Mouse (Mus musculus) retina, postnatal 1 day (tissue): Measurements from ENCODE around the gene Rprd1b.

ENCODE experiments used
- DNase-seq: peaks from one replicate; pipeline ENCODE4 v3.0.0-alpha.2; 2012

Gene Rprd1b

DNA sequence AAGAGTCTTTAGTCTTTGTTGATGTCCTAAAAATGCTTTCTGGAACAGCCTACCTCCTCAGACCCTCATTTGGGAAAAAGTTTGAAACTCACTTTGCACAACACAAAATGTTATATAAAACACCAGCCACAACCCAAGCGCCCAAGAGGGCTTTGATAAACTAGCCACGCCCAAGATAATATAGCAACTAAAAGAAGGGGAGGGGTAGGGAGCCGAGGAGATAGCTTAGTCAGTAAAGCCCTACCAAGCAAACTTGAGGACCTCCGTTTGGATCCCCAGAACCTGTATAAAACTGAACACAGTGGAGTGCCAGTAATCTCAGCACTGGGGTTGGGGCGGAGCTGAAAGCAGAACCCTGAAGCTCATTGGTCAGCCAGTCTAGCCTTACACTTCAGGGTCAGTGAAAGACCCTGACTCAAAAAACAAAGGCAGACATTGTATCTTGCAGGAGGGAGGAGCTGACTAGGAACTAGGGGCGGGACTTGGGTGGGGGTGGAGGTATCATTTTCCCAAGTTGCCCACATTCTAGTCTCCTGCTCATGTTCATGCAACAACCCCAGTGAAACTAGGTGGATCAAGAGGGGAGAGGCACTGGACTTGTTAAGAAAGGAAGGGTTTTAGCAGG is 124.5 kb downstream of the Rprd1b start:
- peak; percentile 92 for DNase-seq

DNA sequence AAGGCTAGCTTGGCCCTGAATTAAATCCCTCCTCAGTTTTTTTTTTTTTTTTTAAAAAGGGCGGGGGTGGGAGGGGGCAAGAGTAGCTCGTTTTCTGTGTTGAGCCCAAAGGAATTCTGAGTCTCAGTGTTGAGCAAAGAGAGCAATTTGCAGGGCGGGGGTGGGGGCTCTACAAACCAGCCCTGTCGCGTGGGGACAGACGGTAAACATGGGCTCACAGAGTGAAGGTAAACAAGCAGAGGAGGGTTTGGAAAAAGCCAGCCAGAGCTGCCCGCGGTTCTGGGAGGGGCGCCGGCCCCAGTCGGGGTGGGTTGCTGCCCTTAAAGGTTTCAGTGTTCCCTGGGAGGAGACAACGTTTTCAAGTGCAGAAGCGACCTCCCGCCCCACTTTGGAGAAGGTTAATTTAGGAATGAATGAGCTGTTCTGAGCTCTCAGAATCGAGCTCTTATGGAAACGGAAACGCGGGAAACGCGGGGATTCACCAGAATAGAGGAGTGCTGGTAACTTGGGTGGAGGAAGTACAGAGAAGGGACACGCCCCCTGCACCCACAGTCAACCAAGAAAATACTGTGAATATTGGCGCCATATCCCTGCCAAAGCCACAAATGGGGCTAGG is 125.5 kb downstream of the Rprd1b start:
- peak; percentile 68 for DNase-seq

DNA sequence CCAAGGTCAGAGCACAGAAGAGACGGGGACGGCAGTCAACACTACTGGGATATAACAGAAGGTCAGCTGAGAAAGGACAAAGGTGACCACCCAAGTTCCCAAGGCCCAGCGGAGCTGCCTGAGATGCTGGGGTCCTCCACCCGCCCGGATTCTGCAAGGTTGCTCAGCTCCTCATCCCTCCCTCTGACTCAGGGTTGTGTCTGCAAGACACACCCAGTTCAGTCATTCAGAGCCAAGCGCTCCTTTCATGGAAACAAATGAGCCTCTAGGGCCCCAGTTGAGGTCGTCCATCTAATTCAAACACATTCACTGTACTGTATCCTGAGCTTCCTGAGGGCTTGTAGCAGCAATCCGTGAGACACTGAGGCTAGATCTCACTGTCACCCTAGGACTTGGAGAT is 126.3 kb downstream of the Rprd1b start:
- no peak for DNase-seq

DNA sequence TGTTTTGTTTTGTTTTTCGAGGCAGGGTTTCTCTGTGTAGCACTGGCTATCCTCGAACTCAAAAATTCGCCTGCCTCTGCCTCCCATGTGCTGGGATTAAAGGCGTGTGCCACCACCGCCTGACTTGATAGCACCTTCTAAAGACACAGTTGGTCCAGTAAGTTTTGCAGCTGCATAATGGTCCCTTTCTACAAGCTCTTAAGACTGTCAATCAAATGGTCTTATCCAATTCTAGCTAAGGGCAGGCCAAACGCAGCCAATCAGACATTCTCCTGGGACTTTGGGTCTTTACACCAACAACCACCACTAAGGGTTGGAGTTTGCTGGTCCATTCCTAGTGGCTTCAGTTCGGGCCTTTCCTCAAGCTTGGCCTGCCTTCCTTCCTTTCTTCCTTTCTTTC is 126.8 kb downstream of the Rprd1b start:
- no peak for DNase-seq

DNA sequence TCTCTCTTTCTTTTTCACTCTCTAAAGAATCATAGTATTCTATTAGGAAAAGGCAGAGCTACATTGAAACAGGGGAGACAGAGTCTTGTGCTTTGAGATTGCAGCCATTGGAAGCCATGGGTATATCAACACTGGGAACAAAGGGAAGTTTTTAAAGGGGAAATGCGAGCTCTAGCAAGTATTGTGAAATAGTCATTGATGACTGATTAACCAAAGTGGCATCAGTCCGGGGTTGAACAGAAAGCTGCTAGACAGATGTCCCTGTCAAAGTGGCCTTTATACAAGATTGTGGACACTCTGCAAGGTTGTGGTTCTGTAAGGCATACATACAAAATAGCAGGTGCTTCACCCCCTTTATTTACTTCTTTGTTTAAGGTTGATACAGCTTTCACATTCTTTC is 127.3 kb downstream of the Rprd1b start:
- no peak for DNase-seq

DNA sequence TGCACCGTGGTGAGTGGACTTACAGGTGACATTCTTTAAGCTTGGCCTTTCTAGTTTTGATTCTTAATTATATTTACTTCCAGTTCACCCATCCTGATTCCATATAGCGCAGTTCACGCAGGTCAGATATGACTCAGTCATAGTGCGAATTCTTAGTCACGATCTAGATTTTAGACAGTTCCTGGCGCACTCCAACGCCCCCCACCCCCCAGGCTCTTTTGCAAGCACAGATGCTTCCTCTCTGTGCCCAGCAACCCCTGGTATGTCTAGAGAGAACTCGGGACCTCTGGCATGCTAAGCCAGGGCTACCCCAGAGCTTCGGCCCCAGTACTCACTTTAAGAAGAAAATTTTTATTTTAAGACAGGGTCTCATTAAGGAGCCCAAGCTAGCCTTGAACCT is 128.2 kb downstream of the Rprd1b start:
- DNase-seq: no peak

DNA sequence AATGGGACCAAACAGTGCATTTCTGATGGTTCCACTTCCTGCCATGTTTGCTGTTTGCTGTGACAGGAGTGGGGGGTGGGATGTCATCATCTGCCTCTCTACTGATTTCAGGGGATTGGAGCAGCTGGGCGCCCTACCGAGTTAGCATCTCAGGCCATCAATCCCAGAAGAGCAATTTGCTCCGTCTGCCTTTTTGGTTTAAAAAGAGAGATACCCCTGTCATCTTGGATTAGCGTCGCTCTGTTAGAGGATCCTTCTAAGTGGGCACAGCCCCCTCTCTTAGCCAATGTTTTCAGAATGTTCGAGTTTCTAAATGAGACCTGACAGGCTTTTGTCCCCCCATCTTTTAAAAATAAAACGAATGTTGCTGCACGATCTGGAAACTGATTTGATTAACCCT is 129.4 kb downstream of the Rprd1b start:
- peak; percentile 69 for DNase-seq

DNA sequence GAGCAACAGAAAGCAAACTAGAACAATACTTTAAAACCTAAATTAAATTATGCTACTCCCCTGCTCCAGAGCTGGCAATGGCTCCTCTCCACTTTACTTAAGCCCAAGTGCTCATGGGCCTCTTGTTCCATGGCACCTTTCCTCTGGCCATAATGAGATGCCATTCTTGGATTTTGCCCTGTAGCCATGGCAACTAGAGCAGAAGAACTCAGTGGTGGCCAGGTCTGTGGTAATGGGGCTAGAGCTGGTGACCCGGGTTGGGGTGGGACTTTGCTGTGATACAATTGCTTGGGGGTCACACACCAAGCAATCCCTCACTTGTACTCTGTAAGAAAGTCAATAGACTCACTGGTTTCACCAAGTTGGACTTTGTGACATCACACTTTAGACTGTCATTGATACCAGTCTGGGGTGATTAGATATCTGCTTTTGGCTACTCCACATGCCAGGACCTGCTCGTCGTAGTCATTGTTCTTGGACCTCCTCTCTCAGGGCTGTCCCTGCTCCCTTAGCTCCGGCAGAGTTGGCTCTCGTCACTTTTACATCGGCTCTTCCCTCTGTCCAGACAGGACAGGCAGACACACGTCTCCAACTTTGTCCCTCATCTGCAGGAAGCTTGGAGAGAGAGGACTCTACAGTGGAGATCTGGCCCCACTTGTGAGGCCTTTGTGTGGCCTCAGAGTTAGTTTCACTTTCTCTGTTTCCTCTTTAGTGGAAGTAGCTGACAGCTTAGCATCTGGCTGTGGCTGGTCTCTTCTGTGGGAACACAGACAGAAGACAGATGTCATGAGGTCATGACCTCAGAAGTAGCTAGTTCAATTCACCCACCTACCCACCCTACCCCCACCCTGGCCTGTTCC is 131.3 kb downstream of the Rprd1b start:
- DNase-seq: no peak

DNA sequence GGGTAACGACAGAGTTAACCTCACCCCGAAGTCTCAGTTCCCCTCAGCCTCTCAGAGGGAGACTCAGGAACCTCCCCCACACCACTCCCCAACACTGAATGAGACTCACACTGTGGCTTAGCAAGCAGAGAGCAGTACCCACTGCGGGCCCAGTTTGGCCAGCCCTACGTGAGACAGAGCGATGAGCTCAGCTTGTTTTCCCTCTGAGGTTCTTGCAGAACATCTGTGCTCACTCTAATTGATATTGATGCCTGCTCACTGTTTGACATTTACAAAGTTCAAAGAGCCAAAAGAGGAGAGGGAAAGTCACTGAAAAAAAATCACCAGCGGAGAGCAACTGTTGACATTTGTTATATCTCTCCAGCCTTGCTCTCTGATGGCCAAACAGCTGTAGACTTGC is 133.5 kb downstream of the Rprd1b start:
- no peak for DNase-seq

DNA sequence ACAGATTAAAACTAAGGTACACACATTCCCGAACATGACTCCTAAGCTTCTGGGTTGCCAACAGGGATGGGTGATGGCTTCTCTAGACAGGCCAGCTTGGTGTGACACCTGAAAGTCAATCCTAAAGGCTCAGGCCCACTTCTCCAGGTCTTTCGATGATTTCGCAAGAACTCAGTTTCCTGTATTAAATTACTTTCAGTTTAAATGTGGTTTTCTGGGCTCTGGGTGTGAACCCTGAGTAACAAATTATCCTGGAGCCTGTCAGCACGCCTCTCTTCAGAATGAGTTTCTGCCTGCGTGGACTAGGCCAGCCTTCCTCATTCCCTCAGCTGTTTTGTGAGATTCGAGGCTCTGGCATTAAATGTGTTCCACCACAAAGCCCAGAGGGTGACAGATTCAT is 134.7 kb downstream of the Rprd1b start:
- DNase-seq: no peak

DNA sequence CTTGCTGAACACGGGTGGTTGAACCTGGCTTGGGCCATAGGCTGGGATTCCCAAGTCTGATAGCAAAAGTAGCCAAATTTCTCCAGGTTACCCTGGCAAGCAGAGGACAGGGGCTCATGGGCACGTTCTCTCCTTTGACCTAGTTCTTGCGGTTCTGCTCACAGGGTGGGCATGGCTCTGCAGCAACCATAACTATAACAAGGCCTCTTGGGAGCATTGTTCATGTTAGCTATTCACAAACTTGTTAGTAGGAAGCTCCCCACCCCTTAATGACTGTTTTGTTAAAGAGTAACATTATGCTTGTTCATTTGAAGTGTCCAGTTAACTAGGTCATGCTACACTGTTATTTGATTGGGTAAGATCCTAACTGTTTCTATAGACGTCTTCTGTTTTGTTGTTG is 137.5 kb downstream of the Rprd1b start:
- peak; percentile 76 for DNase-seq

DNA sequence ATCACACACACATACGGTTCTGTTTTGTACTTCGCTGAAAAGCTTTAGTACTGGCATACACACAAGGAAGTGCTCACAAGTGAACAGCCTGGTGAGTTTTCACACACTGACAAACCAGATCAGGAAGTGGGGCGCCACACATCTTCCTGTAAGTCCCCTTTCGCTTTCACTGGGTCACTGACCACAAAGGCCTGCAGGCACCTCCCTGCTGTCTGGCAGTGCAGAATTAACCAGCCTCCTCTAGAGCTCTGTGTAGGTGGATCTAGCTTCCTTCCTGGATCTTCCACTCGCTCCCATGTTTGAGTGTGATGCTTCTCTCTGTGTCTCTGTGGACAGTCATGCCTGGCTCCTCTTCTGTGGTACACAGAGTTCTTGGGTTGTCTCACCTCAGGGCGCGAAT is 138.3 kb downstream of the Rprd1b start:
- DNase-seq: peak; percentile 63

DNA sequence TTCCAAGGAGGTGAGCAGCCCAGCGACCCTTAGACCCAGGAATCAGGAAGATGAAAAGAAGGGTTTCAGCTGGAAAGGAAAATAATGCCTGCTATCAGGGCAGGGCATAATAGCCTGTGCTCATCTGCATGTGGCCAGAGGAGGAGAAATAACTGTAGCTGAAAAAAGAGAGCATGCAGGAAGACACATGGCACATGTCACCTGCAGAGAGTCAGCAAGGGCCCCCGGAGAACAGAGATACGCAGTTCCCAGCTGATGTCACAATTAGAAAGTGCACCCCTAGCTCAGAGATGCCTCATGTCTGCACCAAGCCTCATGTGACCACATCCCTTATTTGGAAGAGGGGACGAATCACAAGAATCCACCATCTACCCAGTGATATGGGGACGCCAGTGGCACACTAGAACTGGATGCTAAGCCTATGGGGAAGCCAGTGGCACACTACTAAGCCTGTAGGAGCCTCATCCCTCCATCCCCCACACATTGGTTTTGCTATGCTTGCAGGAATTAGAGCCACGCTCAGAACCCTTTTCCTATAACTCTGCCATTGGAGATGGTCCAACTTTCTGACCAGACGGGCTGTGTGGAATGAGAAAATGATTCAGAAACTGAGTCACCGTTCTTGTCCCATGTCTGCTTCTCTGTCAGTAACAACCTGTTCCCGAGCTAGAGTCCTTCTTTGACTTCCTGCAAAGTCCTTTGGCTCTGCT is 139.4 kb downstream of the Rprd1b start:
- no peak for DNase-seq

DNA sequence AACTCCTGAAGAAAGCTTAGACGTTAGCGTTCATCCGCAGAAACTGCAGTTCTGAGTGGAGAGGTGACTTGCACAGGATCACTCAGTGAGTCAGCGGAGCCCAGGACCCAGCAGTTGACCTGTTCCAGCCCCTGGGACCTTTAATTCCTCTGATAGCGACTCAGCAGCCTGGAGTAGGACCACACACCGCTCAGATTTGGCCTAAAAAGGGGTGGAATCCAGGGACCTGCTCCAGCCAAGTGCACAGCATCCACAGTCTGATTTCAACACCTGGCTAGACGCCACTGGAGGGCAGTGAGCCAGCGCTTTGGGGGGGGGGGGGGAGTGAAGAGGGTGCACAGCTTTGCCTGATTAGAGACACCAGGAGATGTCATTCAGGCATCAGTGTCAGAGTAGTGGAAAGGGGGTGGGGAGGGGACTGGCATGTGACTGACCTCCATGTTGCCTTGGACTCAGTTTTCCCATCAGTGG is 140.5 kb downstream of the Rprd1b start:
- peak; percentile 62 for DNase-seq

DNA sequence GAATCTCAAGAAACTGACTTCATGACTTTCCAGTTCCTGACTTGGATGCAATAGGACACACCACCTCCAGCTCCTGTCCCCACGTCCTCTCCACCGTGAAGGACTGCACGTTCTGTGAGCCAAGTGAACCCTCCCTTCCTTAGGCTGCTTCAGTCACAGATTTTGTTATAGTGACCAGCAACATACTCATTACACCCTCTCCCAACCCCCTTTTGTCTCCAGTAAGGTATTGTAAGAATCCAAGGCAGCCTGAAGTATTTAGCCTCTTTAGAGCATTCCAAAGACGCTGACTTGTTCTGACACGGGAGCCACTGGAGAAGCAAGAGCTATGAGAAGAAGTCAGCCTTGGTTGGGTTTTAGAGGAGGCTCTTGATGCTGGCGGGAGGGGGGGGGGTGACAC is 141.1 kb downstream of the Rprd1b start:
- DNase-seq: no peak

DNA sequence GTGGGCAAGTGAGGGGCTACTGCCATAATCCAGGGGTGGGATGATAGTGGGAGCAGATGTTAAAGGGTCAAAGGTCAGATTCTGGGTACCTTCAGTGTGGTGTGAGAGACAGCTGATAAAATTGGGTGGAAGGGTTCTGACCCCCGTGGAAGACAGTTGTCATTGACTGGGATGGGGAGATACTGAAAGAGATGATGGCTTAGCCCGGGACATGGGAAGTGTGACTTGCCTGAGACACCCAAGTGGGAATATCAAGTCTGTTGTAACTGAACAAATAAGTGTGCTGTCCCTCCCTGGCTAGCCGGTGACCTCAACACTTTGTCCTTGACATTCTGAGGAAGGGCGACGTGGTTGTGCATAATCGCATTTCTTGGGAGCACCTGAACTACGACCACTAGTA is 141.5 kb downstream of the Rprd1b start:
- no peak for DNase-seq

DNA sequence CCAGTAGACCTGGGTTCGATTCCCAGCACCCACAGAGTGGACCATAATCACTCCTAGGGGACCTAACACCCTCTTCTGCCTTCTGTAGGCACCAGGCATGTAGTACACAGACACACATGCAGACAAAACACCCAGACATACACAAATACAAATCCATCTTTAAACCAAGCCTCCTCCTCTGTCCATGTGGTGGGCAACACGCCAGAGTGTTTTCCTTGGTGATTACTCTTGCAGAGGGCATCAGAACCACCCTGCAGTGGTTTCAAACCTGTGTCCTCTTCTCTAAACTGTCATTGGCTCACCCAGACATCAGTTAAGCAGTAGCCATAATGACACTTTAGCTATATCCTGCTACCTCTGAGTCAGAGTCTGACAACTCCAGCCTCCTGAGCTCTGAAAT is 142.1 kb downstream of the Rprd1b start:
- DNase-seq: no peak

DNA sequence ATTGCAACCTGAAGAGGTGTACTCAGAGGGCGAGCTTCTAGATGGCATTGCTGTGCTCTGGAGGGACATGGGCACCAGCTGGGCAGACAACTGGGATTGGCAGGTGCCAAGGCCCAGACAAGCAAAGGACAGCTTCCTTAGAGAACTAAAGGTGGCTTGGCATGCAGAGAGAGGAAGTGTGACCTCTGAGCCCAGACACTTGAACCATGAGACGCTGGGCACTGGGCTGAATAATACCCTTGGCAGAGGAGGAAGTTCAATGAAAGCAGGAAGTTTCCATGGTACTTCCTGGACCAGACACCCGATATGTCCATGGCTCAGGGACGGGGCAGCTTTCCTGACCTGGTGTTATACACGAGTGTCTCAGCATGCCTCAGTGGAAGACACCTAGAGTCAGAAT is 146.1 kb downstream of the Rprd1b start:
- no peak for DNase-seq

DNA sequence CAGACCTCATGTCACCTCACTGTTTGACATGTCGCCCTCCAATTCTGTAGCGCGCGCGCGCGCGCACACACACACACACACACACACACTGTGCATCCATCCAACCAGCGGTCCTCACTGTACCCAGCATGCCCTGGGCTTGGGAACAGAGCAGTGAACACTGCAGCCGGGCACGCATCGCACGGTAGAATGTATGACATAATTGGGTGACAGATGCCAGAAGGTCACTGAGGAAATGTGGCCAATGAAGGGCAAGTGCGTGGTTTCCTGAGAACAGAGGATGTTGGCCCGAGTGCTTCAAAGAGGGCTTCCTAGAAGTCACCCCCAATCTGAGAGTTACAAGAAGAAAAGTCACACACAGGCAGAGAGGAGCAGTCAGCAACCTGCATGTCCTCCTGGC is 146.7 kb downstream of the Rprd1b start:
- peak; percentile 57 for DNase-seq

DNA sequence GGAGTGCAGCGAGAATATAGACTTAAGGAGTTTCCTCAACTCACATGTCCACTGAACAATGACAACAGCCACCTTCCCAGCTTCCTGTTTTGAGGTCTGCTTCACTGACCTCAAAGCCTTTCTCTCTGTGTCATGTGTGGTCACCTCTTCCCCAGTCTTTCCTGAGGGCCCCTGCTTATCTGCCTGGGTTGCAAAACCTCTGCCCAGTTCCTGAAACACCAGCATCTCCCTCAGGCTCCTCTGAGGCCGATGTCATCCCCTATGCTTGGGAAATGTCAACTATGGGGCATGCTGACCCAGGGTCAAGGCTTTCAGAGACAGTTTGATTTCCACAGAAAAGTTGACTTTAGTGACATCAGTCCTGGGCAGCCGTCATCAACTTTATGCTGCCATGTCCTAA is 147.1 kb downstream of the Rprd1b start:
- DNase-seq: no peak

DNA sequence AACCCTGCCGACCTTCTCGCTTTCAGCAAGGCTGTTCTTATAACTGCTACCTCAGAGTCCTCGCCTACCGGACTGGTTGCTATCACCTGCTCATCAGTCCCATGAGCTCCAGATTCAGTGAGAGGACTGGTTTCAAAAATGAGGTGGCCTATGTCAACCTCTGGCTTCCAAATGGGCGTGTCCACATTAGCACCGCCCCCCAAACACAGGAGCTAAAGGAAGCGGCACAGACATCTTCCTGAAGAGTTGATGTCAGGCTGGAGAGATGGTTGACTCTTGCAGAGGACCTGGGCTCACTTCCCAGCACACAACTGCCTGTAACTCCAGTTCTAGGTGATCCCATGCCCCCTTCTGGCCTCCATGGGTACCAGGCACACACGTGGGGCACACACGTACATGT is 148.5 kb downstream of the Rprd1b start:
- DNase-seq: no peak

DNA sequence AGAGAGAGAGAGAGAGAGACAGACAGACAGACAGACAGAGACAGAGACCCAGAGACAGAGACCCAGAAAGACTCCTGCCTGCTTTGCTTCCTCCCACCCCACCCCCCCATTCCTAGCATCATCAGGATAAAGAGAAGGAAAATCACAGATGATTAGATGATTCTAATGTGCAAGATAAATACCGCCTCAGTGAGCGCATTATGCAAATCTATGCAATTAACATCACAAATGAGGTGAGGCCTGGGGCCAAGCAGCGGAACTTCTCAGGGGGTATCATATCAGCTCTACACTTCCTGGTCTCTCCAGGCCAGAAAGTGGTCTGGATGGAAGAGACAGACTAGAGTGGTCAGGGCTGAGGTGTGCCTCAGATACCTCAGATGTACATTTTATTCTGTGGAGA is 149.3 kb downstream of the Rprd1b start:
- peak; percentile 95 for DNase-seq

DNA sequence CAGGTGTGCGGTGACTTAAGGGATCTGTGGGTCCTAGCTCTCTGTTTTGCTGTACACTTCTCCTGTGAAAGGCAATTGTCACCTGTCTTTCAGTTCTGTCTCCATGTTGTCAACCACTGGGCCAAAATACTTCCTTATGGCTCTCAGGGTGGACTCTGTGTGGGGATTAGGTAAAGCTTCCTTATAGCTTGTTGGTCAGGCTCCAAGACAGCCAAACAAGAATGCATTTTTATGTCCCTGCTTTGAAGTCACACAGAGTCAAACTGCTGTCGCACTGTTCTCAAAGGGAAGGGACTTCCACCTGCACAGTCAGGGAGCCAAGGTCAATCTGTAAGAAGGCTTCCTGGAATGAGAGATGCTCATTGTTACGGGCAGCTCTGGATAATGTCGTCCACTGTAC is 149.8 kb downstream of the Rprd1b start:
- no peak for DNase-seq
